Mouse (Mus musculus) adipocyte (in vitro differentiated cells): Measurements from ENCODE around the gene Prkar2b.
"Not testable (repeated sequence)": the region's sequence is repeated elsewhere in the genome, so short reads cannot be mapped to it uniquely, and the experiment has no call there.

Experiments used
- DNase-seq: peaks from one replicate; pipeline ENCODE4 v3.0.0-alpha.2; 2016; ENCODE audit warnings: low spot score

The Prkar2b gene

DNA sequence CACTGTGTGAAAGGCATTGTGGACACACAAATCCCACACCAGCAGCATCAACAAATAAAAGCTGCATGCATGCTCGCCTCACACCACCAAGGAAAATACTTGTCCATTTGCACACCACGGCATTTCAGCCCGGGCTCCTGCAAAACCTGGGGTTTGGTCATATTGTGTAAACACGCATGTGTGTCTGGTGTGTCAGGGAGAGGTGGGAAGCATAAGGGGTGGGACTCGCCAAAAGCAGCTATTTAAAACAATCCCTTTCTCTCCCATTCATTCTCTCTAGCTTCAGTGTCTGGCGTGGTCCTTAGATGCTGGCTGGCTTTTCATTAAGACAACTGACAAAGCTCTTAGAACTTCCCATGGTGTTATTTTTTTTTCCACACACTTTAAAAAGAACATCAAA lies 1.4 kb downstream of the Prkar2b start:
- DNase-seq, result peak; percentile 26

DNA sequence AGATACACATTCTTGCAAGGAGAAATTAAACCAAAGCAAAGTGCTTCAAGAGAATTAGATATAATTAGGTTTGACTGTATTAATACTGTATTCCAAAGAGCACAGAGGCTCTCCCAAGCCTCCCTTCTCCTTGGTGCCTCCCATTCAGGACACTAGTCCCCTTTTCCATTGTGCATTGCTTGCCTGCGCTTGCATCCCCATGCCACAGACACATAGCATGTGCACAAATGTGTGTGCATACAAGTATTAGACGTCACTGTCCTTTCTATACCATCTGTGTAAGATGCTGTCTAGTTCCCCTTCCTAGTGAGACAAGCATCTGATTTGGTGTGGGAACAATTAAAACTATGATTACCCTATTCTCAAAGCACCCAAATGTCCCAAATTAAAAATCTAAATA lies 2.0 kb downstream of the Prkar2b start:
- DNase-seq, result no peak

DNA sequence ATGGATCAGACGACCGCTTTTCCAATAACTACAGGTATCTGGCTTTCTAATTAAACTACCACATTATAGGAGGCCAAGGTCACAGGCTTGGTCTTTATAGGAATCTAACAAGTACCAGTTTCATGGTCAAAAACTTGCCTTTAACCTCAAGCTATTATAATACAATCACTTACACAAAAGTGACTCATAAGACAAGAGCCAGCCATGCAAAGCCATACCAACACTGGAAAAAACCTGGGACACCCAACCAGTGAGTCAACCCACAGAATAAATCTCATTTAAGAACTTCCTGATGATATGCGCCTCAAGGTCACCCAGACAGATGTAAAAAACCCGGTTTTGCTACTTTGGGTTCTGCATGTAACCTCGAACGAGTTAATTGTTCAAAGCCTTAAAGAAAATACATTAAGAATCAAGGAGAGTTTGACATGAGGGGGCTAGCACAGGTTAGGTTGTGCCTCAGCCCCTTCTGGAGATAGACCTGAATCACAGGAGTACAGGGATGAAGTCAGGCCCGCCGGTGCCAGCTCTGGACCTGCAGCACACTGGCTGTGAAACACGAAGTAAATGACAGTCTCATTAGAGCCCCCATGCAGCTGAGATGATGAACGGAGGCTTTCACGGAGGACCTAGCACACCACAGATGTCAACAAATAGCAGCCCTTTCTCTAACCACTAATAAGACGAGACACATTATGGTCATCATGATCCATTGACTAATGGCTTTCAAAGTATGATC lies 3.5 kb downstream of the Prkar2b start:
- no peak for DNase-seq

DNA sequence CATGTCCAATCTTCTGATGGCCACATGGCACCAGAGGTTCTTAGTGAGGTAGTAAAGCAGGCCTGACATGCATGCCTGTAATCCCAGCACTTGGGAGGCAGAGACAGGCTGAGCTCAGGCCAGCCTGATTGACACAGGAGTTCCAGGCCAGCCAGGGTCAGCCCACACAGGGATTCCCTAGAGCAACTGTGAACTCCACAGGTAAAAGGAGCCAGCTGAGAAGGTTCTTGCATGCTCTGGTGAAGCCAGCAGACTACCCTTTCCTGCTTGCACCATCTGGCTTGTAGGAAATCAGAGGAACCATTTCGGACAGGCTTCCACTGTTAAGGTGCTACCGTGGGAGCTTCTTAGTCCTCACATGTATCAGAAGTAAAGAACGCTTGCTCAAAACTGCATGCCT lies 5.3 kb downstream of the Prkar2b start:
- DNase-seq, result no peak

DNA sequence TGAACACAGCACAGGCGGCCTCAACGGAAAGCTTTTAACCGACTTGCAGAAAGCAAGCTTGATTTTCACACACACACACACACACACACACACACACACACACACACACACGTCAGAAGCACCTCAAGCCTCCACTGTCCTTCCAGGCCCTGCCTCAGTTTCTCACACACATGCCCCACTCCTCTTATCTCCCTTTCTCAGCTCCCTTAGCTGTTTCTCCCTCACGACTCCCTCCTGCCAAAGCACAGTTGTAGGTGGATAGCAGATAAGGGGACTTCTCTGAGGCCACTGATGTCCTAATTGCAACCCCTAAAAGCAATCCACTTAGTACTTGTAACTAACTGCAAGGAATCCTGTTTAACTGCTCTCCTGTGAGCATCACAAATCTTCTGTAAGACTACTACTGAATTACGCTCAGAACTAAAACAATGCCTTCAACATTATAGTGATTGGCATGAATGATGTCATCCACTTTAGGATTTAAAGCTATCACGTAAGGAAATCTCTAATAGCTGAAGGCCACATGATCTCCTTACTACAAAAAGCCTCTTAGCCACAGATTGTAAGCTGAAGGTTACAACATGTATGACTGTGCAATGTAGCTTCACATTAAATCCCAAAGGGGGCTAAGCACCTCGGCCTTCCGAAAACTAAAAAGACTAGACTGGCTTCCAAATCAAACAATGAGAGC lies 6.5 kb downstream of the Prkar2b start:
- no peak for DNase-seq

DNA sequence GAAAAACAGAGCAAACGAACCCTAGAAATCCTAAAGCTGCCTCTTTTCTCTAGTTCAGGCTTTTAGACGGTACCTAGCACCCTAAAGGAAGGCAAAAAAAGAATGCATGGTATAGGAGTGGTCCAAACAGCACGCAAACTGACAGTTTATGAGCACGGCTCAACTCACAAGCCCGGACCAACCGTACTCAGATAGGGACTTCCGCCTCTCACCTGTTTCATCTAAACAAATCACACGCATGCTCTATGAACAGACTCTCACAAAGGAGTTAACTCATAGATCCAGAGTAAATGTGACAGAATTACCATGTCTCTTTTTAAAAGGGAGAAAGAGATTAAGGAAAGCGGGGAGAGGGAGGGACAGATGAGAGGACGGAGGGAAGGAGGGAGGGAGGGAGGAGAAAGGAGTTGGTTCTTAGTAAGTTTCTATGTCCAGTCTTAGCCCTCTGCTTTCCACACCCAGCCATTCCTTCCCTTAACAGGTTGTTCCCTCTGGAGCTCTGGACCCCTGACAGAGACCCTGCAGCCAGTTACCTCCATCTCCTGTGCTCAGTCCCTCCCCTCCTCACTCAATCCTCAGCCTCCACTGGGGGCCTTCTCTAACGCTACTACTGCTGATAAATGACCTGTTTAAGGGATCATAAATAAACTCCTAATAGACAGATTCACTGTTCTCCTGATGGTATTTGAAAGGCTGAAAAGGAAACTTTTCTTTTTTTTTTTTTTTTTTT lies 7.3 kb downstream of the Prkar2b start:
- no peak for DNase-seq

DNA sequence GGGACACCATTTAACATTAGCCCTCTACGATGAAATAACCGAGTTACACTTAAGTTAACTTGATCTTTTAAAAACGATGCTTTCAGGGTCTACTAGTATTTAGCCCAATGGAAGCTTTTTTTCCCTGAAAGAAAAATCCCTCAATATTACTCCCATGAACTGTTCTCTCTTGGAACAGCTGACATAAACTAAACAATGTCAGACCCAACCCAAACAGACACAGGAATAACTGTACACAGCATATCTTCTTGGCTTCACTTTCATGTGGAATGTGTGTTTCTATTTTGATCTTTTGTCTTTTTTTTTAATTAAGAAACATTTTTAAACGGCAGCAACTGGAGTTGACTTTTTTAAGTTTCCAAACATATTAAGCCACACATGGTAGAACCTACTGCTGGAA lies 8.2 kb downstream of the Prkar2b start:
- no peak for DNase-seq

DNA sequence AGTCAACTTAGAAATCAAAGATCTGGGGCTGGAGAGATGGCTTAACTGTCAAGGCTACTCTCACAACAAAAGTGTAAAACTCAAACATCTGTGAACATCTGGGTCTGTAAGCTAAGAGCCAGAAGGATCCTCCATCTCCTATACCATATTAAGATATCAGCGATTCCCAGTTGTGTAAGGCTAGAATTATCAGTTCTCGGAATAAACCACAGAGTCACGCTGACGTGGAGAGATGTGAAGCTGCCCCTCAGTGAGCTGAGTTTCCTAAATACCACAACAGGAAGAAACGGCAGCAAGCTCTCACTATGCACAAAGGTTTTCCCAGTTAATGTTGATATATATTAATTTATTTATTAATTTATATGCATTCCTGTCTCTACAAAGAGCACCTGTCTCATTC lies 10.9 kb downstream of the Prkar2b start:
- no peak for DNase-seq

DNA sequence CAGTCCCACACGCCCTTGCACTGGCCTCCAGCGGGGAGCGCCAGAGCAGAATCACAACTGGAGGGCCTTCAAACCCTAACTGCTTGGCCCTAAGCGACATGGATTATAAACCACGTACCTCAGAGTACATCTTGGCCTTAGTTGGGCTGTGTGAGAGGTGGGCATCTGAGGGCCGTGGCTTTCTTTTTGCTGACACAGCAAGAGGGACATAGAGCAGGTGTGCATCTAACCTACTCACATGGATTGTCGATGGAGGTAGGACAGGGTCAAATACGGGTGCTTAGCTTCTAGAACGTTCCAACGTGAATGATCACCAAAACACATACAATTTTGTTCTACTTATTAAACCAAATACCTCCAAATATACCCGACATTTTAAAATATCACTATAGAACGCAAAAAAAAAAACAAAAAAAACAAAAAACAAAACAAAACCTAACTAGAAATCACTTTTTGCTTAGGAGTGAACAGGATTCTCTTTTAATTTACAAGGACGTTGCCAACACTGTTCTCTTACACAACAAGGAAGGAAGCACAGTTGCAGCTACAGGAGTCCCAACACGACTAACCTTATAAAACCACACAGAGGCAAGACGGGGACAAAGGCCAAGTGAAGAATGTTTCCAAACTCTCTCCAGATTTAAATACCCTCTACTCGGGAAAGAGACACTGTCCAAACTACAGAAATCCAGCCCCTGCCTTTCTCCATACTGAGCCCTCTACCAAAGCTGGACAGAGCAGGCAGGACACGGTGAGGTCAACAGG lies 15.3 kb downstream of the Prkar2b start:
- peak; percentile 75 for DNase-seq

DNA sequence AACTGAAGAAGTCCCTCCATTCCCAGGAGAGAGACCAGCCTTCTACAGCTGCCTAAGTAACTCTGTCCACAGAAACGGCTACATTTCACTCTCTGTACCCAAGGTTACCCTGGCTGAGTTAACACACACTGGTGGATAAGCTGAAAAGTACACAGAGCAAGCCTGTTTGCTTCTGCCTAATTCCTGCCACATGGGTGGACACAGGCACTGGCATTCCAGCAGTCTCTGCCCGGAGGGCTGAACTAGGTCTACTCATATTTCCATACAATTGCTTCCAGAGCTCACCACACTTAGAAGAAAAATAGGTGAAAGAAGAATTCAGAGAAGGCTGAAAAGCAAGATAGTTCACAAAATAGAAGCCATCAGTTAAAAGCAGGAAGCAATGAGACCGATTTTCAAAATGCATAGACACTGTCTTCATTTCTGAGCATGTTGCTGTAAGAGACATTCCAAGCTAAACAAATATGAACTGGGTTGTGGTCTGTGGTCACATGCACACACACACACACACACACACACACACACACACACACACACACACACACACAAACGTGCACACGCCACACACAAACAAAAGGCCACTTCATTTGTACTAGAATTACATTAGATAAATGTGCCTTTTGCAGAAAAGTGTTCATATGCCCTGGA lies 16.5 kb downstream of the Prkar2b start:
- DNase-seq, result peak; percentile 45

DNA sequence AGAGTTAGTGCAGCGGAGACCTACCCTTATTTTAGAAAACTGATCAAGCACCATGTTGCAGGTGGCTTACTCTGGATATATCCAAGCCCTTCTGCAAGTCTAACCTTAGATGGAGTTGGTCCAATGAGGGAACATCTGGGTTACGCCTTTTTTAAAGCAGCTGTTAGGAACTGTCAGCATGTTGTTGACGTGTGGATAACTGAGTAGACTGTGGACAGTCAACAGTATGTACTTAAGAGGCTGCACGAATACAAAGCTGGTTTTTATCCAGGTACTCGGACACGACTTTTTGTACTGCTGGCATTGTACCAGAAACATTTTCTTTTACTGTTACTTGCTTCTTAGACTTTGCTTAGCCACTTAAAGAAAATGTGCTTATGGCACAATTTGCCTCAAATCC lies 27.6 kb downstream of the Prkar2b start:
- no peak for DNase-seq

DNA sequence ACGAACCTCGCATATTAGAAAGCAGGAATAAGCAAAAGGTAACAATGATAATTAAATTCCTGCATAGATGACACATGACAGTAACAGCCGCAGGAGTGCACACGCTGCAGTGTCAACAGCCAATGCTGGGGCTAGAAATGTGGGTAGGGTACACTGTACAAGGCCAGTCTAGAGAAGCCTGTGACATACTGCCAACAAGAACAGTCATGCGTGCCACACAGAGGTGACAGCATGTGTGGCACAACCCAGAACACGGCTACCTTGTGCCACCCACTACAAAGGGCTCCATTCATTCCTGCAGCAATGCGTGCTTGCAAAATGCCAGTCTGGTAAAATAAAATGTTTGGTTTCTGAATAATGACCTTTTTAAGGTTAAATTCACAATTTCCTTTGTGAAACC lies 28.2 kb downstream of the Prkar2b start:
- no peak for DNase-seq

DNA sequence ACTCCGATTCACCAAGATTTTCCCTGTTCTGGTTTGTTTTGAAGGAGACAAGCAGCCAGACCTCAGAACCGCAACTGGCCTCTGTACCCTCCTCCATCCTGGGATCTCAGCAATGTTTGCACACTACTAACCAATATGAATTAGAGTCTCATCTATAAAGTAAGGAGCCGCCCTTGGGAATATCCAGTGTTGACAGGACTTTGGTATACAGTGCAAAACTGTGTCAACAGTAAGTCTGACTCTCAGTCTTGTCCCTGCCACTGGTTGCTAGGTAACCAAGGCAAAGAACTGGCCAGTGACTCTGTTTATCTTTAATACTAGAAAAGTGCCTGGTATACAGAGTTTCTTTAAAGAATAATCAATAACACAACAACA lies 42.7 kb downstream of the Prkar2b start:
- DNase-seq, result peak; percentile 48

DNA sequence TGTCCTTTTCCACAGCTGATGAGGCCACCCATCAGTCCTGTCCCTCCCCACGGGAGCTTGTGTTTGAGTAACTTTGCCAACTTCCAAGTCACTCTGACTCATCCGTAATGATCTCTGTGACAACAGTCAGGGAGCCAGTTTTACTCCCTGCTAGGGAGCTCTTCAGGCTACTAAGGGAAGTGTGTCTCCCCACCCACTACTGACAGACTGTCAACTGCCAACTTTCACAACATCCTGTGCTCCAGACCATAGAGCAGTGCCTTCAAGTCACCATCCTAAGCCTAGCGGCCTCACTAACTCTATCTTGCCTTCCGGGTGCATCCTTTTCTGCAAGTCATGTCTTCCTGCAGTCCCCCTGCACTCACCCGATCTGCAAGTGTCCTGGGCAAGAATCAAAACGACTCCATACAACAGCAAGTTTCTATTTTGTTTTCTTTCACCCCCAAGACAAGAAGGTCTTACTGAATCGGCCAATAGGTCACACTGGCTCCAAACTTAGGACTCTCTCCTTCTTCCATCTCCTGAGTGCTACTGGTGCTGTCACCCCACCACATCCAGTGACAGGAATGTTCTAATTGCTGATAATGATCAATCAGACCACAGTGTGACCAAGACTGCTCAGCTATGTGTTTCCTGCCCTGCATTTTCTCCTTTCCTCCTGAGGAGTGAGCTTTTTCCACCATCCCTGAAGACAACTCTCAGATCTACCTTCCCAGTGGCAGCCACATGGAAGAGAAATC lies 43.3 kb downstream of the Prkar2b start:
- DNase-seq, result peak; percentile 54

DNA sequence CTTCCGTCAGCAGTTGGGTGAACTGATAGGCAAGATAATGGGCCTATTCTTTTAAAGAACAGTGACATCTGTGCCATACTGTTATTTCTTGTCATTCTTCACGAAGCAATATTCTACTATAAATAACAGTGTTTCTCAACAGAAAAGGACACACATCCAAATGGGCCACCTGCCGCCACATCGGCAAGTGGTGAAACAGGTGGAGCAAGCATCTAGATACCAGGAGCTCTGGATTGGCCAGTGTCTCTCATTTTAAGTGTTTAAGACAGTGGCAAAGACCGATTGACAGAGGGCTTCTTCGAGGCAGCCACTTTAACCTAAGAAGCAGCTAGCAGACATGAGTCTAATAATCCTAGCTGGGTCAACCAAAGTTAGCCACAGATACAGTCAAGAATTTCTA lies 44.6 kb downstream of the Prkar2b start:
- DNase-seq, result no peak

DNA sequence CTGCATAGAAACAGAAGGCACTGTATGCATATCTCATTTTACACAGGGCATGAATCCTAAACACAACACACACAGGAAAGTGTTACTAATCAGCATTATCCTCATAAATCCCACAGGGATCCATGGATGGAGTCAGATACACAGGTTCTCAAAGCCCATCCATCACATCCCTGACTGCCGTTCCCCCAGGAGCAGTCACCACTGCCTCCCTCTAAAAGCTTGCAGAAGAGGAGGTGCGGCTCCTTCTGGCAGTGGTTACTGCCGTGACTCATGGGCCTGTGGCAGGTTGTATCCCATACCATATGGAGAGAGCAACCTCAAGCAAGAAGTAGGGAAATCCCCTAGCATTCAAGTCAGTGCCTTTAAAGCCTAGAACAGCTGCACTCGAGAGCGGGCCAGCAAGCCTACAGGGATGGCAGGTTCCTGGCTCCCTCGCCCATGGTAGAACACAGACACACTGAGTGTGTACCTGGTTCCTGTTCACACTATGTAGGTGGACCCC lies 45.8 kb downstream of the Prkar2b start:
- no peak for DNase-seq

DNA sequence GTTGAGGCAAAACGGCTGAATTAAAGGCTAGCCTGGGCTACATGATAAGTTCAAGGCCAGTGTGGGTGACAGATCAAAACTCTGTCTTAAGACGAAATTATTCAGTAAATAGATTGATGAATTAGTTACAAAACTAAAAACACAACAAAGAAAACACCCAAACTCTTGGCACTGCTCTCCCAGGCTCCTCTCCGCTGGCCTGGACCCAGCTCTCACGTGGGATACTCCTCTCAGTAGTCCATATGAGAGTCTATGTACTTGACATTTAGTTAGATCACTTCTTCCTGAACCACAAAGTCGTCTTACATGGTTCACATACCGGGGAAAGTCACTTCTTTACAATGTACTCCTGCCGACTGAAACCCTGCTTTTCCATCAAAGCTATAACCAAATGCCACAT lies 46.3 kb downstream of the Prkar2b start:
- no peak for DNase-seq

DNA sequence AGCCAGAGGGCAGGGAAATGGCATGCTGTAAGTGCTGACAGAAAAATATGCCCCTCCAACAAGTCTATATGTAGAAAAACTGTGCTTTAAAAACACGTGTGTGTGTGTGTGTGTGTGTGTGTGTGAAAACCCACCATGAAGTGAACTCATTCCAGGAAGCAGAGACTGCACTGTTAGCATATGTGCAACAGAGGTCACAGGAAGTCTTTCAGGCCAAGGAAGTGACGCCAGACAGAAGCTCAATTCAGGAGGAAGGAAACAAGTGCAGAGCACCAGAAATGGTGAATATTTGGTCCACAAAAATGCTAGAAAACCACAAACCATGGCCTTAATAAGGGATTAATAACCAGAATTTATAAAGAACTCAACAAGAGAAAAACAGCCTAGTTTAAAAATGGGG lies 48.9 kb downstream of the Prkar2b start:
- DNase-seq, result no peak

DNA sequence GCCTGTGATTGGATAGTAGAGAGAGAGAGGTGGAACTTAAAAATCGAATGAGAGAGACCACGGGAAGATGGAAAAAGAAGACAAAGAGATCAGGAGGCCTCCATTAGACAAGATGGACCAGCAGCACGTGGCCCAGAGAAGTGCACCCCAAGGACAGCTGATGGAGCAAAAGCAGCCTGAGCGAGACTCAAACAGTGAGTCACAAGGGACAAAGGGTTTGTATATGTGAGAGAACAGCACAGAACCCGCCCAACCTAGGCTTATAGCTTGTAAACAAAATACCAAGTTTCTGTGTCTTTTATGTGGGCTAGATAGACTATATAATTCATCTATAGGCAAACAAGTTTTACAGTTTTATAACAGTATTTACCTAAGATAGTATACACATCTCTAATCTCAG lies 50.0 kb downstream of the Prkar2b start:
- DNase-seq, result no peak

DNA sequence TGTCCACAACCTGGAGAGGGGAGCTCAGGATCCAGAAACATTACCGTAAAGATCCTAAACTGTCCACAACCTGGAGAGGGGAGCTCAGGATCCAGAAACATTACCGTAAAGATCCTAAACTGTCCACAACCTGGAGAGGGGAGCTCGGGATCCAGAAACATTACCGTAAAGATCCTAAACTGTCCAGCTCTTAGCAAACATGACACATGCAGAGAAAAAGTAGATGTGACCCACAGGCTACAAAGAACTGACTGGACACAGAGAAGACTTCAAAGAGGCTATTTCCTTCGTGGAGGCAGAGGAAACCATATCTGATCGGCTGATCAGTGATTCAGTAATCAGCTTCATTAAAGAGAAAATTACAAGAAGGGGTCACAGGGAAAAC lies 51.1 kb downstream of the Prkar2b start:
- DNase-seq, result not testable (repeated sequence)
